Mouse (Mus musculus): ENCODE measurements around the gene Cldn19. TPM values are rescaled to one million over a fixed set of nuclear protein-coding genes. Genes with fewer than 3 reads are reported as not detected.
"Not testable (repeated sequence)": the region's sequence is repeated elsewhere in the genome, so short reads cannot be mapped to it uniquely, and the experiment has no call there.

The Cldn19 gene
- total RNA-seq, 2 experiments from 2014 or later = 0.15 to 0.24 TPM

- intact Hi-C loops (cut with DNase I) = loop anchor here (10.0 kb wide), 1 partner anchor 417 kb away; no protein-coding TSS in a partner anchor
- peak; percentile 62 to 77 for DNase-seq (ENCODE audit: low spot score in 2 of 2)
These were observed 7.6 kb upstream of the Cldn19 start for GRCm38 (mm10) chr4:119247462-119248235.

- intact Hi-C loops (cut with DNase I) = loop anchor here (10.0 kb wide), 1 partner anchor 416 kb away; no protein-coding TSS in a partner anchor
- DNase-seq (ENCODE audit: low spot score in 2 of 2) = no peak
These were observed 6.7 kb upstream of the Cldn19 start for GRCm38 (mm10) chr4:119248407-119248965.

- intact Hi-C loops (cut with DNase I) = loop anchor here (5.0 kb wide), 1 partner anchor 40 kb away; the partner anchor contains the start of gene Ybx1
- no peak for DNase-seq (ENCODE audit: low spot score in 2 of 2)
These were observed 3.0 kb upstream of the Cldn19 start for GRCm38 (mm10) chr4:119252025-119252808.

GRCm38 (mm10) chr4:119254012-119254618, 1.1 kb upstream of the Cldn19 start:
- intact Hi-C loops (cut with DNase I) = loop anchor here (5.0 kb wide), 1 partner anchor 38 kb away; the partner anchor contains the start of gene Ybx1
- DNase-seq (ENCODE audit: low spot score in 2 of 2) = peak; percentile 45 to 53

- no peak for DNase-seq (ENCODE audit: low spot score in 2 of 2)
- intact Hi-C loops (cut with DNase I) = no loop called here
These were observed 1.9 kb downstream of the Cldn19 start for GRCm38 (mm10) chr4:119257083-119257482.

- intact Hi-C loops (cut with DNase I) = no loop called here
- DNase-seq (ENCODE audit: low spot score in 2 of 2) = no peak
These were observed 4.4 kb downstream of the Cldn19 start for GRCm38 (mm10) chr4:119259344-119260254.

- DNase-seq (ENCODE audit: low spot score in 2 of 2) = no peak
- intact Hi-C loops (cut with DNase I) = no loop called here
These were observed 6.0 kb downstream of the Cldn19 start for GRCm38 (mm10) chr4:119261087-119261713.

- intact Hi-C loops (cut with DNase I) = no loop called here
- DNase-seq (ENCODE audit: low spot score in 2 of 2) = no peak
These were observed 7.3 kb downstream of the Cldn19 start for GRCm38 (mm10) chr4:119262483-119262882.

GRCm38 (mm10) chr4:119263459-119263858, 8.2 kb downstream of the Cldn19 start:
- no peak for DNase-seq (ENCODE audit: low spot score in 2 of 2)
- intact Hi-C loops (cut with DNase I) = no loop called here

- DNase-seq (ENCODE audit: low spot score in 2 of 2) = no peak
- intact Hi-C loops (cut with DNase I) = no loop called here
These were observed 11.4 kb downstream of the Cldn19 start for GRCm38 (mm10) chr4:119266606-119267005.

- intact Hi-C loops (cut with DNase I) = no loop called here
- no peak for DNase-seq (ENCODE audit: low spot score in 2 of 2)
These were observed 19.4 kb downstream of the Cldn19 start for GRCm38 (mm10) chr4:119274627-119275026.

GRCm38 (mm10) chr4:119275226-119275625, 20.0 kb downstream of the Cldn19 start:
- DNase-seq (ENCODE audit: low spot score in 2 of 2) = no peak
- intact Hi-C loops (cut with DNase I) = no loop called here

GRCm38 (mm10) chr4:119275726-119276125, 20.5 kb downstream of the Cldn19 start:
- intact Hi-C loops (cut with DNase I) = no loop called here
- no peak for DNase-seq (ENCODE audit: low spot score in 2 of 2)

- intact Hi-C loops (cut with DNase I); DNase-seq (ENCODE audit: low spot score in 2 of 2): not testable (repeated sequence)
These were observed 23.6 kb downstream of the Cldn19 start for GRCm38 (mm10) chr4:119278784-119279183.

GRCm38 (mm10) chr4:119284861-119285260, 29.6 kb downstream of the Cldn19 start:
- no peak for DNase-seq (ENCODE audit: low spot score in 2 of 2)
- intact Hi-C loops (cut with DNase I) = no loop called here

- intact Hi-C loops (cut with DNase I) = no loop called here
- DNase-seq (ENCODE audit: low spot score in 2 of 2) = no peak
These were observed 30.1 kb downstream of the Cldn19 start for GRCm38 (mm10) chr4:119285336-119285735.

GRCm38 (mm10) chr4:119291921-119292320, 36.7 kb downstream of the Cldn19 start:
- no peak for DNase-seq (ENCODE audit: low spot score in 2 of 2)
- intact Hi-C loops (cut with DNase I) = loop anchor here (5.0 kb wide), 1 partner anchor 40 kb away; no protein-coding TSS in a partner anchor

Measured in left cerebral cortex, postnatal 14 days (tissue).